Comparison of ENCODE assay signal across 8 mouse cellular contexts in genomic region chr2:54436736-54437500, GRCm38 (mm10). TPM values are rescaled to one million over a fixed set of nuclear protein-coding genes. Genes with fewer than 3 reads are reported as not detected.
A peak's percentile ranks its signal among the peaks of the same experiment; 100 is the strongest.
DNase-seq lines count a peak whose midpoint lies in the region; ATAC-seq lines count a peak whose summit lies in the region.

No protein-coding gene starts in this region.

- peaks cover 58% of the 10 kb centered on the region for H3K27me3 ChIP-seq in heart, embryonic 13.5 days (replicated peaks)

- no peaks in the 10 kb centered on the region for H3K9me3 ChIP-seq in heart, embryonic 13.5 days

- no peak overlapping the region for H3K9ac ChIP-seq in heart, embryonic 13.5 days

- intact Hi-C loops in left cerebral cortex, postnatal 14 days (cut with DNase I), result no loop called here

- peak overlapping the region; percentile 56 for H3K4me3 ChIP-seq in heart, embryonic 13.5 days

- WGBS in heart, embryonic 13.5 days, result 2% methylated on average over 36 of the region's 42 CpGs

- H3K27ac ChIP-seq in heart, embryonic 13.5 days (replicated peaks), result no peak overlapping the region

- peak overlapping the region; percentile 84 for H3K4me2 ChIP-seq in heart, embryonic 13.5 days

- ATAC-seq in heart, embryonic 13.5 days (ENCODE audit: extremely low read depth, insufficient number of reproducible peaks, low FRiP score, low TSS enrichment), result no peak

- DNase-seq in heart, adult 18-20 months, result no peak
- peak; percentile 81 for DNase-seq in cerebellum, adult 9-10 months
- peak; percentile 17 to 21 for DNase-seq in frontal cortex, postnatal 25 days (ENCODE audit: low spot score in 2 of 2)
- DNase-seq in left cerebral cortex, postnatal 14 days (ENCODE audit: low spot score in 2 of 2), result peak; percentile 27 to 70
- DNase-seq in retina, postnatal 1 day, result peak; percentile 88
- no peak for DNase-seq in c-Kit-positive CD71-positive TER-119-positive erythroid progenitor cells, embryonic 14.5 days (ENCODE audit: low spot score)
- no peak for DNase-seq in yolk sac, embryonic 10.5 days (ENCODE audit: low spot score)

- no peaks in the 10 kb centered on the region for H3K36me3 ChIP-seq in heart, embryonic 13.5 days

- peaks cover 12% of the 10 kb centered on the region; the same call in 1 of the 2 replicates for H3K4me1 ChIP-seq in heart, embryonic 13.5 days

RNA-seq across cellular contexts. Expression of gene Galnt13, which starts 0.8 kb away (rescaled TPM):
- polyA plus RNA-seq in heart, embryonic 13.5 days (2015; fragmentation: Nextera tagmentation; extraction: Ambion mirVana), result not detected in 2 replicates
- total RNA-seq in heart, adult 18-20 months (2021), result not detected
- total RNA-seq in left cerebral cortex, postnatal 14 days (2021), result 10 to 100 TPM; 32.9 to 33.9 TPM

Comparison
In these comparisons a context has a peak if more than half of its experiments do, and no peak if none do; other contexts are left out.
1. DNase-seq: peak in cerebellum, adult 9-10 months (single experiment), frontal cortex, postnatal 25 days (2 of 2), left cerebral cortex, postnatal 14 days (2 of 2) and retina, postnatal 1 day (single experiment); none in heart, adult 18-20 months (0 of 2), c-Kit-positive CD71-positive TER-119-positive erythroid progenitor cells, embryonic 14.5 days (single experiment) and yolk sac, embryonic 10.5 days (single experiment).
2. RNA of gene Galnt13, which starts 0.8 kb away (total RNA-seq): 32.9 to 33.9 TPM in left cerebral cortex, postnatal 14 days; not detected in heart, adult 18-20 months; every median in the first group is over 10 times any median in the second.